Mouse (Mus musculus): ENCODE results near the gene Cfap45.

The Cfap45 gene

GRCm38 (mm10) chr1:172562641-172563464 is 42.3 kb downstream of the Cfap45 start:
- peak; percentile 71 for DNase-seq (ENCODE audit: low spot score)

- DNase-seq (ENCODE audit: low spot score), result no peak
These were observed 42.8 kb downstream of the Cfap45 start for GRCm38 (mm10) chr1:172563465-172563828.

GRCm38 (mm10) chr1:172566131-172566530 is 45.5 kb downstream of the Cfap45 start:
- DNase-seq (ENCODE audit: low spot score), result no peak

- DNase-seq (ENCODE audit: low spot score), result no peak
These were observed 47.2 kb downstream of the Cfap45 start for GRCm38 (mm10) chr1:172567758-172568157.

GRCm38 (mm10) chr1:172580116-172580515 is 59.5 kb downstream of the Cfap45 start:
- DNase-seq (ENCODE audit: low spot score), result no peak

DNA sequence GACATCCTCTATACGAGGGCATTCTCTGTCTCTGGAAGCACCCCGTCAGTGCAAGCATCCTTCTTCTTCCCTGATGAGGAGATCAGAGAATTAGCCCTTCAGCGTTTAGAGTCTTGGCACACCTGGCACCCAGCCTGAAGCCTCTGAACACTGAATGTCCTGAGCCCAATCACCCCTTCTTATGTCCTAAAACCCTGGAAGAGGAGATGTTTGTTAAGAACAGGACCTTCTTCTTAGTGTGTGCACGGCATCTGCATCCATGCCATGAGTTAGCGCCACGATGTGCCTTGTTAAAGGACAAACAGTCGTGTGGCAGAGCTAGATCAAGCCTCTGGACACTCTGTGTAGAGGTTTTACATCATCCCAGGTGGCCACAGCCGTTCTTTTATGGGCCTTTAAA is 61.8 kb downstream of the Cfap45 start:
- no peak for DNase-seq (ENCODE audit: low spot score)

GRCm38 (mm10) chr1:172584271-172584670 is 63.7 kb downstream of the Cfap45 start:
- no peak for DNase-seq (ENCODE audit: low spot score)

DNA sequence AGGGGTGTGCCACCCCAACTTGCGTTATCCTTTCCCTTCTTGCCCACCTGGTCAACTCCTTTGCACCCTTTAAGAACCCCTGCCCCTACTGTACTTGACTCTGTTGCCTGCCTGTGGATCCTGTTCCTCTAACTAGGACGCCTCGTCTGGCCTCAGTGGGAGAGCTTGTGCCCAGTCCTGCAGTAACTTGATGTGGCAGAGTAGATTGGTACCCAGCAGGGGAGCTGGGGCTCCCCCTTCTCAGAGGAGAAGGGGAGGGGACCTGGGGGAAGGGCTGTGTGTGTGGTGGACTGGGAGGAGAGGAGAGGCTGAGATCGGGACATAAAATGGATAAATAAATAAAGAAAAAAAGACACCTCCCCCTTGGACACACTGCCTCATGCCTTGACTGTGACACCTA is 64.4 kb downstream of the Cfap45 start:
- no peak for DNase-seq (ENCODE audit: low spot score)

- no peak for DNase-seq (ENCODE audit: low spot score)
These were observed 65.3 kb downstream of the Cfap45 start for GRCm38 (mm10) chr1:172585612-172586567.

DNA sequence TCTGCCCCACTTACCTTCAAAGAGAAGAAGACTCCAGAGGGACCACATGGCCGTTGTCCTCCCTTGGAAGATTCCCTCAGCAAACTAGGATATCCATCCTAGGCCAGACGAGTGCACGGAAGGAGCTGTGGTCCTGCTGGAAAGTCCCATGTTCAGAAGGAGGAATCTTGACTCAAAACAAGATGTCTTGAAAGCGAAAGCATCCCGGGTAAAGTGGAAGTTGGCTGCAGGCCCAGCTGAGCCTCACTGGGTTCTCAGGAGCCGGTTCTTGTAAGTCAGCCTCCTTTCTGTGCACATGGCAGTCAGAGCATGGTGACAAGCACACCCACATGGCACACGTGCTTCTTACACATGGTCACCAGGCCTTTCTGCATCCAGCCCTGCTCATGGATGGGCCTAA is 69.8 kb downstream of the Cfap45 start, which contains the start of gene Slamf8:
Gene Slamf8, minus strand, starts transcription at position 184 of the 400 bp plus-strand sequence.
- DNase-seq (ENCODE audit: low spot score), result peak; percentile 33

- no peak for DNase-seq (ENCODE audit: low spot score)
These were observed 72.7 kb downstream of the Cfap45 start for GRCm38 (mm10) chr1:172593321-172593720.

- no peak for DNase-seq (ENCODE audit: low spot score)
These were observed 73.4 kb downstream of the Cfap45 start for GRCm38 (mm10) chr1:172593956-172594355.

DNA sequence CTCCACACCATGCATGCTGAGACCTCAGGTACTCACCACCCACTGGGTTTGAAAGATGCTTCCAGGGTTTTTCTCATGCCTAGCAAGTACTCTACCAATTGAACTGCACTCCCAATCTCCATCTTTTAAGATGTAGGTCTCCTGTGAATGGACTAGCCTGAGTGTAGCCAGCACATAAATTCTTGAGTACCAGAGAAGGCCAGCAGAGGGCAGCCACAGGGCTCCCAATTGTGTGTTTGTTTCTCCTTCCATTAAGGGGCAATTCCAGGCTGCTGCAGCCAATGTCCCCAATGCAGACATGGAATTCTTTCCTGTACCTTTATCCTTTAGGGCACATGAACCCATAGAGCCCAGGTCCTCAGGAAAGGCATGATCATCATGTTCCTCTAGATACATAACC is 73.9 kb downstream of the Cfap45 start:
- peak; percentile 31 for DNase-seq (ENCODE audit: low spot score)
